Mouse (Mus musculus): ENCODE measurements around the gene A2ml1. TPM values are rescaled to one million over a fixed set of nuclear protein-coding genes. Genes with fewer than 3 reads are reported as not detected.

A2ml1 gene
- polyA plus RNA-seq, 1 experiment from 2014 or later: 0.64 TPM

DNA sequence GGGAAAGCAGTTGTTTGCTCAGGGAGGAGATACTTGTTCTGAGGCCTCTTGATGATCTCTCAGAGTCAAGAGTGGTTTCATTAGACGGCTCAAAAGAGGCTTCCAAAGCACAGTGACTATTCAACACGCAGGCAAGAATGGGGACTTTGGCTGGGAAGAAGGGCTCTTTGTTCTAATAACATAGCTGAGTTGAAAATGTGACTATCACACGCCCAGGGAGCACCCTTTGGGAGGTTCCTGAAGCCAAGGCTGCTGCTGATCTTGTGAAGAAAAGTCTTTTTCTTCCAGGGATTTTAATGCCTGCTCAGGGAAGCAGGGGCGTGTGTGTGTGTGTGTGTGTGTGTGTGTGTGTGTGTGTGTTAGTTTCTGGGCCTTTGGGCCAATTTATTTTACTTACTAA lies 8.0 kb upstream of the A2ml1 start:
- H3K27ac ChIP-seq (ENCODE audit: low read depth): no peak overlapping the region
- ATAC-seq (ENCODE audit: insufficient read depth) (no peak), DNase-seq (no peak)
- no peaks in the 10 kb centered on the region for H3K27me3 ChIP-seq (ENCODE audit: insufficient read depth, low read length)
- WGBS: 50% methylated on average over 4 of the region's 4 CpGs
- H3K9ac ChIP-seq: no peak overlapping the region
- H3K4me2 ChIP-seq: no peak overlapping the region
- H3K4me1 ChIP-seq (ENCODE audit: insufficient read depth): no peaks in the 10 kb centered on the region
- no peak overlapping the region for H3K4me3 ChIP-seq (ENCODE audit: low read depth, low read length)
- no peaks in the 10 kb centered on the region for H3K9me3 ChIP-seq (ENCODE audit: low read depth, low read length)
- TF ChIP-seq CTCF (IDR thresholded peaks at IDR 0.05; ENCODE audit: low read depth): no peak
- H3K36me3 ChIP-seq (ENCODE audit: insufficient read depth): no peaks in the 10 kb centered on the region

DNA sequence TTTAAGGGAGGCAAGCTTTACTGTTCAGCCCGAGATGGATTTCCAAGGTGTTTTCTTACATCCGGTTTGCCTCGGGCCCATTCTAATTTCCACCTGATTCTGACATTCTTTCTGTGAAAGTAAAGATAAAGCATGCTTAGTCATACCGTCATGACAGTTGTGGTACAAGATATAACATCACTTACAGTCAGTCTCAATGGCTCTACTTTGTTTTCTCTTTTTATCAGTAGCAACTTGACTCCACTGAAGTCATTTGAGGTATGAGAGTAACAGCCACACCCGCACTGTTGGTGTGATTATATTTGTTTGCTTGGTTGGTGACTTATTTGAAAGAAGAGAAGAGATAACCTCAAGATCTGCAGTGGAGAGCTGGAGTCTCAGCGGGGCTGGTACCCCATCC lies 6.2 kb upstream of the A2ml1 start:
- H3K4me1 ChIP-seq (ENCODE audit: insufficient read depth): no peaks in the 10 kb centered on the region
- no peak overlapping the region for H3K27ac ChIP-seq (ENCODE audit: low read depth)
- no peak overlapping the region for H3K4me2 ChIP-seq
- no peaks in the 10 kb centered on the region for H3K9me3 ChIP-seq (ENCODE audit: low read depth, low read length)
- DNase-seq (no peak), ATAC-seq (ENCODE audit: insufficient read depth) (no peak)
- no peak overlapping the region for H3K4me3 ChIP-seq (ENCODE audit: low read depth, low read length)
- H3K9ac ChIP-seq: no peak overlapping the region
- H3K27me3 ChIP-seq (ENCODE audit: insufficient read depth, low read length): no peaks in the 10 kb centered on the region
- 57% methylated on average over 6 of the region's 6 CpGs for WGBS
- H3K36me3 ChIP-seq (ENCODE audit: insufficient read depth): no peaks in the 10 kb centered on the region
- no peak for TF ChIP-seq CTCF (IDR thresholded peaks at IDR 0.05; ENCODE audit: low read depth)

DNA sequence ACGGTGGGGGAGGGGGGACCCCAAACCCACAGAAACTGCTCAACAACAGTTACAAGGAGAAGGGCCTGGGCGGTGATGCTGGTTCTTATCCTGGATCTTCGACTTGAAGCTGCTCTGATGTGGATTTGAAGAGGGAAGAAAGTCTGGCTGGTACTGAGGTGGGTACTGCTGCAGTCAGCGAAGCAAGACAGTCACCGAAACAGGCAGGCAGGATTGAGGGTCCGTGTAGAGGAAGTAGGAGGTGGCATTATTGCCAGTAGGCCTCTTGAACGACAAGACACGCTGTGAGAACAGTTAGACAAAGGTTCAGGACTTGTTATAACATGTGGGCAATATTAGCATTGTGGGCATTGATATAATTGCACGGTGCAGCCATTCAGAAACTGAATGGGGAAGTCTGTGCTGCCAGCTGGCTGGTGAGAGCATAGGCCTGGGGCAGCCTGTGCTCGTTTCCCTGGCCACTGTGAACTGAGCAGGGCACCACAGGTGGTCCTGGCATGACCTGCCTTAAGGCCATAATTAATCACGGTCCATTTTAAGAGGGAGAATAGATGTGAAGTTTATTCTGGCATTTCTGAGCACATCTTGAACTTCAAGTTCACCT lies 4.3 kb upstream of the A2ml1 start:
- no peak for DNase-seq

GRCm38 (mm10) chr6:128584070-128584660 lies 2.8 kb upstream of the A2ml1 start:
- ATAC-seq (ENCODE audit: insufficient read depth): peak; percentile 74; the same call in 1 of the 2 replicates
- no peaks in the 10 kb centered on the region for H3K4me1 ChIP-seq (ENCODE audit: insufficient read depth)
- WGBS: 20% methylated on average over 10 of the region's 10 CpGs
- H3K9ac ChIP-seq: no peak overlapping the region
- H3K4me3 ChIP-seq (ENCODE audit: low read depth, low read length): no peak overlapping the region
- no peaks in the 10 kb centered on the region for H3K27me3 ChIP-seq (ENCODE audit: insufficient read depth, low read length)
- no peaks in the 10 kb centered on the region for H3K9me3 ChIP-seq (ENCODE audit: low read depth, low read length)
- no peaks in the 10 kb centered on the region for H3K36me3 ChIP-seq (ENCODE audit: insufficient read depth)
- peak; percentile 84 for DNase-seq
- H3K4me2 ChIP-seq: 0 out of 2 replicates have a peak overlapping the region, but pooled peaks have one; percentile 1
- peak; percentile 77 for TF ChIP-seq CTCF (IDR thresholded peaks at IDR 0.05; ENCODE audit: low read depth)
- no peak overlapping the region for H3K27ac ChIP-seq (ENCODE audit: low read depth)

More for the DNA sequence above, 4.3 kb upstream of the A2ml1 start:
- H3K27me3 ChIP-seq (ENCODE audit: insufficient read depth, low read length): no peaks in the 10 kb centered on the region
- H3K27ac ChIP-seq (ENCODE audit: low read depth): no peak overlapping the region
- no peak overlapping the region for H3K4me2 ChIP-seq
- TF ChIP-seq CTCF (IDR thresholded peaks at IDR 0.05; ENCODE audit: low read depth): no peak
- no peak overlapping the region for H3K4me3 ChIP-seq (ENCODE audit: low read depth, low read length)
- no peaks in the 10 kb centered on the region for H3K9me3 ChIP-seq (ENCODE audit: low read depth, low read length)
- ATAC-seq (ENCODE audit: insufficient read depth): no peak
- 72% methylated on average over 11 of the region's 11 CpGs for WGBS
- no peaks in the 10 kb centered on the region for H3K36me3 ChIP-seq (ENCODE audit: insufficient read depth)
- no peak overlapping the region for H3K9ac ChIP-seq
- no peaks in the 10 kb centered on the region for H3K4me1 ChIP-seq (ENCODE audit: insufficient read depth)

DNA sequence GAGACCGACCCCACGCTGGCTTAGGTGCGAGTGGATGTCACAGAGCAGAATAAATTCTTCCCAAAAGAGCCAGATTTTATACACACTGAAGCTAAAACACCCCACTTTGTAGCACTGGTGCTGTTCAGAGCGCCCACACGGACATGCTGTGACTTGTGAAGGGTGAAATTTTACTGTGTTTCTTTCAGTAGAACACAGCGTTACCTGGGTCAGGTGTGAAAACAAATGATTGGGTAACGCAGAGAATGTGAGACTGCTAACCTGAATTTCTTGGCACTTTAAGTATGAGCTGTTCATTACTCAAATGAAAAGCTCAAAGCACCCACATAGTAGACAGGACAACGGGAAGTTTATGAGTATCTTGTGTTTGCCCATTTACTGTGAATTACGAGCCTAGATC lies 4.1 kb downstream of the A2ml1 start:
- WGBS: 75% methylated on average over 9 of the region's 9 CpGs
- no peak overlapping the region for H3K4me2 ChIP-seq
- no peak overlapping the region for H3K4me3 ChIP-seq (ENCODE audit: low read depth, low read length)
- no peak for ATAC-seq (ENCODE audit: insufficient read depth)
- no peak for TF ChIP-seq CTCF (IDR thresholded peaks at IDR 0.05; ENCODE audit: low read depth)
- no peaks in the 10 kb centered on the region for H3K36me3 ChIP-seq (ENCODE audit: insufficient read depth)
- DNase-seq: no peak
- H3K9ac ChIP-seq: no peak overlapping the region
- no peaks in the 10 kb centered on the region for H3K4me1 ChIP-seq (ENCODE audit: insufficient read depth)
- no peak overlapping the region for H3K27ac ChIP-seq (ENCODE audit: low read depth)
- no peaks in the 10 kb centered on the region for H3K9me3 ChIP-seq (ENCODE audit: low read depth, low read length)
- no peaks in the 10 kb centered on the region for H3K27me3 ChIP-seq (ENCODE audit: insufficient read depth, low read length)

GRCm38 (mm10) chr6:128566589-128566988 lies 14.8 kb downstream of the A2ml1 start:
- Histone ChIP-seq H3K27me3 (ENCODE audit: insufficient read depth, low read length) (no peaks in the 10 kb centered on the region), H3K9me3 (ENCODE audit: low read depth, low read length) (no peaks in the 10 kb centered on the region; the same call in 1 of the 2 replicates), H3K4me1 (ENCODE audit: insufficient read depth) (no peaks in the 10 kb centered on the region), H3K4me3 (ENCODE audit: low read depth, low read length) (no peak overlapping the region), H3K36me3 (ENCODE audit: insufficient read depth) (no peaks in the 10 kb centered on the region), H3K4me2 (no peak overlapping the region), H3K27ac (ENCODE audit: low read depth) (no peak overlapping the region), H3K9ac (no peak overlapping the region)
- 86% methylated on average over 11 of the region's 11 CpGs for WGBS
- no peak for TF ChIP-seq CTCF (IDR thresholded peaks at IDR 0.05; ENCODE audit: low read depth)
- no peak for ATAC-seq (ENCODE audit: insufficient read depth)
- DNase-seq: no peak

GRCm38 (mm10) chr6:128554049-128554448 lies 27.4 kb downstream of the A2ml1 start:
- no peaks in the 10 kb centered on the region for H3K36me3 ChIP-seq (ENCODE audit: insufficient read depth)

More at GRCm38 (mm10) chr6:128554049-128554448, 27.4 kb downstream of the A2ml1 start:
- H3K4me3 ChIP-seq (ENCODE audit: low read depth, low read length): no peak overlapping the region
- no peak overlapping the region for H3K9ac ChIP-seq
- WGBS: 78% methylated on average over 7 of the region's 7 CpGs
- H3K4me1 ChIP-seq (ENCODE audit: insufficient read depth): no peaks in the 10 kb centered on the region
- ATAC-seq (ENCODE audit: insufficient read depth): no peak
- no peaks in the 10 kb centered on the region for H3K27me3 ChIP-seq (ENCODE audit: insufficient read depth, low read length)
- DNase-seq: no peak
- no peak for TF ChIP-seq CTCF (IDR thresholded peaks at IDR 0.05; ENCODE audit: low read depth)
- H3K4me2 ChIP-seq: no peak overlapping the region
- H3K27ac ChIP-seq (ENCODE audit: low read depth): no peak overlapping the region
- no peaks in the 10 kb centered on the region for H3K9me3 ChIP-seq (ENCODE audit: low read depth, low read length)
